Mouse (Mus musculus): Measurements from ENCODE around the gene Slf2.

- no peak for TF ChIP-seq CTCF (IDR thresholded peaks at IDR 0.05; ENCODE audit: low read depth)
- TF ChIP-seq EP300 (IDR thresholded peaks at IDR 0.05; ENCODE audit: low read depth), result 0 out of 2 replicates have a peak, but pooled peaks have one; percentile 33
Measured at GRCm38 (mm10) chr19:45005957-45006712, 75.2 kb downstream of the Slf2 start, which contains the start of gene Mrpl43.
